Mouse (Mus musculus) liver, postnatal 0 days (tissue): ENCODE data around the gene Ptpn22. TPM values are rescaled to one million over a fixed set of nuclear protein-coding genes. Genes with fewer than 3 reads are reported as not detected.
"Not testable (repeated sequence)": the region's sequence is repeated elsewhere in the genome, so short reads cannot be mapped to it uniquely, and the experiment has no call there.

Experiments
- ATAC-seq: fragments of 200-750 bp; cut with Nextera tagmentation; 2 replicates; pipeline ENCODE4 v1.8.0; 2017; ENCODE audit warnings: mild to moderate bottlenecking, moderate library complexity
- DNase-seq: peaks from one replicate; pipeline ENCODE4 v3.0.0-alpha.2; 2016
- H3K27ac ChIP-seq: fragments of 300-500 bp; sonication (generic); 2 replicates; pipeline ENCODE4 v1.5.1; 2014; ENCODE audit warnings: antibody characterized with exemption, moderate library complexity, mild to moderate bottlenecking, low read depth
- H3K27me3 ChIP-seq: fragments of 300-500 bp; sonication (generic); 2 replicates; pipeline ENCODE4 v1.6.1; 2014; ENCODE audit warnings: low read length, control low read depth, mixed read lengths; ENCODE audit not compliant: insufficient read depth
- H3K36me3 ChIP-seq: fragments of 300-500 bp; sonication (generic); replicated peaks from 2 replicates; pipeline ENCODE4 v1.6.1; 2014; ENCODE audit warnings: mild to moderate bottlenecking, control low read depth, low read length, moderate library complexity, mixed read lengths; ENCODE audit not compliant: insufficient read depth
- H3K4me1 ChIP-seq: fragments of 300-500 bp; sonication (generic); 2 replicates; pipeline ENCODE4 v1.6.1; 2014; ENCODE audit warnings: antibody characterized with exemption, mild to moderate bottlenecking, control low read depth; ENCODE audit not compliant: insufficient read depth
- H3K4me2 ChIP-seq: fragments of 300-500 bp; sonication (generic); 2 replicates; pipeline ENCODE4 v1.6.1; 2014; ENCODE audit warnings: low read depth, mild to moderate bottlenecking, low read length, moderate library complexity, mixed read lengths
- H3K4me3 ChIP-seq: fragments of 300-500 bp; sonication (generic); 2 replicates; pipeline ENCODE4 v1.5.1; 2014; ENCODE audit warnings: low read depth, low read length
- H3K9ac ChIP-seq: fragments of 300-500 bp; sonication (generic); replicated peaks from 2 replicates; pipeline ENCODE4 v1.6.1; 2014; ENCODE audit warnings: mild to moderate bottlenecking, moderate library complexity
- H3K9me3 ChIP-seq: fragments of 300-500 bp; sonication (generic); 2 replicates; pipeline ENCODE4 v1.6.1; 2016; ENCODE audit warnings: mild to moderate bottlenecking, control low read depth, low read length, mixed read lengths
- CTCF ChIP-seq: sonication (generic); IDR thresholded peaks from 2 replicates; pipeline ENCODE4 v1.5.1; 2016; ENCODE audit warnings: antibody characterized with exemption, low read depth
- EP300 ChIP-seq: IDR thresholded peaks from 2 replicates; pipeline ENCODE4 v1.6.1; 2016; ENCODE audit warnings: antibody characterized with exemption, low read depth, mild to moderate bottlenecking
- WGBS: fragments of 180-500 bp; shearing (Covaris S2); extraction: QIAGEN DNeasy Blood & Tissue Kit; methylation state at CpG from one replicate; pipeline ENCODE4 v1.1.7; 2014; ENCODE audit not compliant: insufficient replicate concordance; 5-methylcytosine and 5-hydroxymethylcytosine counted together
- polyA plus RNA-seq: library from polyadenylated mRNA; unstranded; fragments of >200 nt; fragmentation: Nextera tagmentation; extraction: Ambion mirVana; gene quantifications from 2 replicates; pipeline ENCODE4 v1.2.1, GENCODE M21; 2015

Gene Ptpn22
- polyA plus RNA-seq, 1 experiment from 2014 or later, result 3.0 TPM

DNA sequence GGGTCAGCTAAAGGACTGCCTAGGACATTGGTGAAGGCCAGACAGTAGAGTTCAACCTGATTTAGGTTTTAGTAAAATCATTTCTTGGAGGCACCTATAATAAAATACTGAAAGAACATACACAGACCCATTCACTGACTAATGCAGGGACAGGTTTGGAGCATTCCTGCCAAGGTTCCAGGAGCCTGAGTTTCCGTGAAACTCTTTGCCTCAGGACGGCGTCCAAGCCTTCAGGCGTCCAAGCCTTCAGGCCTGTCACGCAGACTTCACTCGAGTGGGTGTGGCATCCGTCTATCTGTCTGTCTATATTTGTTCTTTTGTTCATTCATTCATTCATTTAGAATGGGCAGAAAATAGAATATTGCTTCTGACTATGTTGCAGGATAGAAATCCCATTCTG is 28.4 kb upstream of the Ptpn22 start:
- Histone ChIP-seq H3K4me2 (no peak overlapping the region), H3K4me1 (peaks cover 11% of the 10 kb centered on the region), H3K36me3 (no peaks in the 10 kb centered on the region; the same call in 1 of the 2 replicates), H3K9me3 (no peaks in the 10 kb centered on the region), H3K4me3 (no peak overlapping the region), H3K9ac (no peak overlapping the region), H3K27me3 (no peaks in the 10 kb centered on the region), H3K27ac (no peak overlapping the region)
- 85% methylated on average over 7 of the region's 7 CpGs for WGBS
- TF ChIP-seq EP300 (no peak), CTCF (no peak)
- ATAC-seq (no peak), DNase-seq (no peak)

DNA sequence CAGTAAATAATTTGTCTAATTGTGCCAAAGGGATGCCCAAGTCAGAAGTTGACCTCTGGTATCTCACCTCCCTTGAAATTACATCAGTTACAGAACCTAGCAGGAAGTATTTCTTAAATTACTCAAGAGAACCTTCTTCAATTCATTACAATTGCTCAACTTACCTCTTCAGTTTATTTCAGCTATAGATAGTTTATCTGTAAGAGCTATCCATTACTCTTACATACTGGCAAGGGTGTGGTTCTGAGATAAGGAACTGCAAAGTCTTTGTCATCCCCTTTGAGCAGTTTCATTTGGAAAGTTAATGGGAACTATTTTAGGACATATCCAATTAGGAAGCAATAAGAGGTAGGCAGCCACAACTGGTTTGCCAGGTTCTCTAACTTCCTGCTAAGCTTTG is 27.2 kb upstream of the Ptpn22 start, which contains the start of gene Bcl2l15:
Gene Bcl2l15 (plus strand): TSS at position 176 of the 400 bp plus-strand sequence.
- 0 out of 2 replicates have a peak within 1 kb of the TSS, but pooled peaks have one; percentile 26 for H3K4me2 ChIP-seq
- DNase-seq (no peak), ATAC-seq (no peak)
- H3K36me3 ChIP-seq, result no peaks in the 10 kb centered on the region
- no peaks in the 10 kb centered on the region for H3K9me3 ChIP-seq
- no peak within 1 kb of the TSS for H3K4me3 ChIP-seq
- H3K27me3 ChIP-seq, result no peaks in the 10 kb centered on the region
- no peak within 1 kb of the TSS for H3K9ac ChIP-seq
- H3K4me1 ChIP-seq, result peaks cover 11% of the 10 kb centered on the region
- H3K27ac ChIP-seq, result no peak within 1 kb of the TSS
- TF ChIP-seq EP300 (peak; percentile 49; the same call in 1 of the 2 replicates), CTCF (no peak)

DNA sequence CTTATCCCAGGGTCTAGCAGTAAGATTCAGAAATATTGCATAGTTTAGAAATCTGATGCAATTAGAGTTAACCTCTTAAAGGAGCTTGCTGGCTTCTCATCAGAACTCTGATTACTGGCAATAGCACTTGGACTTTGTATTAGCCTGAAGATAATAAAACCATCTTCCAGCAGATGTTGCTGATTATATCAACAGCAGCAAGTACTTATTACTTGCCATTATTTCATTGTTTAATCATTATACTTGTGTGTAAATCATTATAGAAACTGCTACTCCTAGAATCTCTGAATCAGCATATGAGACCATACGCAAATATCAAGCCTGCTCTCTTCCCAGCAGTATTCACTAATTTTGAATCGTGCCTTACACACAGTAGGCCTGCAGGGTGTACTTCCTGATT is 25.6 kb upstream of the Ptpn22 start:
- no peaks in the 10 kb centered on the region for H3K9me3 ChIP-seq
- no peak overlapping the region for H3K27ac ChIP-seq
- H3K4me3 ChIP-seq, result no peak overlapping the region
- H3K4me2 ChIP-seq, result no peak overlapping the region
- no peak for ATAC-seq
- no peak for DNase-seq
- peaks cover 11% of the 10 kb centered on the region for H3K4me1 ChIP-seq
- no peak for TF ChIP-seq EP300
- no peak for TF ChIP-seq CTCF
- no peaks in the 10 kb centered on the region for H3K36me3 ChIP-seq
- H3K9ac ChIP-seq, result no peak overlapping the region
- 83% methylated on average over 2 of the region's 2 CpGs for WGBS
- no peaks in the 10 kb centered on the region for H3K27me3 ChIP-seq

DNA sequence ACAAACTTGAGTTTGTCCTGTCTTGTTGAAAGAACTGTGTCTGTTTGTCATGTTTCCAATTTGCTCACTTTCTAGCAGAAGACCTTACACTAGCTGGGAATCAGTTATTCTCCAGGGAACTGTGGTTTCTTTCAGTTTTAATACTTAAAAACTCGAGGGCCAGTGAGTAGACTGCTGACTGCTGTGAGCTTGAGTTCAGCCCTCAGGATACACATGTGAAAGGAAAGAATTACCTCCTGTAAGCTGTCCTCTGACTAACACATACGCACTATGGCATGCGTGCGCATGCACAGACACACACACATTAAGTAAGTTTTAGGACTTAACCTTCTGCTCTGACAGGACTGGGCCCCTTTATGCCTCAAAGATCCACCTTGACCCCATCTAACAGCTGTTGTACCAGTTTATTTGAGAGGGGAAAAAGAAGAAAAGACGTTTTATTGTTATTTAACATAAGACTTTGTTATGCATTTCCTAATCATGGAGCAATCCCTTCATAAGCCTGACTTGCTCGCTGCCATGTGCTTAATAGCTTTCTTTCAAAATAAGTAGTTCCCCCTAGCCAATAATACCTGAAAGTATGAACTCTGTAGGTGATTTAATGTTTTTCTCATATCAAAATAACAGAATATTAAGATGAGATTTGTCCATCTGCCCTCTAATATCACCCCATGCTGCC is 24.2 kb upstream of the Ptpn22 start:
- Histone ChIP-seq H3K27ac (no peak overlapping the region), H3K4me3 (no peak overlapping the region), H3K4me1 (peaks cover 11% of the 10 kb centered on the region), H3K9me3 (no peaks in the 10 kb centered on the region), H3K36me3 (no peaks in the 10 kb centered on the region), H3K27me3 (no peaks in the 10 kb centered on the region), H3K9ac (no peak overlapping the region), H3K4me2 (no peak overlapping the region)
- TF ChIP-seq CTCF, result no peak
- TF ChIP-seq EP300, result no peak
- 75% methylated on average over 6 of the region's 6 CpGs for WGBS
- ATAC-seq (no peak), DNase-seq (no peak)

DNA sequence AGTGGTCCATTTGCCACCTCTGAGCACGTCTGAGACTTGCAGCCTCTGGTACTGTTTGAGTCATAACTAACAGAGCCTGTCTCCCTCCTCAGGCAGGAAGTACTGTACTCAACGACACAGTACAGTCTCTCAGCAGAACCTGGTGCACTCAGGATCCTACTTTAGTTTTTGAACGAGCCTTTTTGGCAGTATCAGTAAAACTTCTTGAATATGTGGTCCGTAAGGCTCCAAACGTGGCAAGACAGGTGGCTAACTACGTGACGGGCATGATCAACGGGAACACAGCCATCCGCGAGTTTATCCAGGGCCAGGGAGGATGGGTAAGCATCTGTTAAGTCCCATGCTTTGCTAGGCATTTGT is 23.7 kb upstream of the Ptpn22 start:
- Histone ChIP-seq H3K9me3 (no peaks in the 10 kb centered on the region), H3K27me3 (no peaks in the 10 kb centered on the region), H3K9ac (no peak overlapping the region), H3K36me3 (no peaks in the 10 kb centered on the region), H3K4me3 (no peak overlapping the region), H3K4me1 (peaks cover 11% of the 10 kb centered on the region), H3K27ac (no peak overlapping the region), H3K4me2 (no peak overlapping the region)
- no peak for DNase-seq
- 72% methylated on average over 10 of the region's 10 CpGs for WGBS
- no peak for ATAC-seq
- no peak for TF ChIP-seq CTCF
- no peak for TF ChIP-seq EP300

DNA sequence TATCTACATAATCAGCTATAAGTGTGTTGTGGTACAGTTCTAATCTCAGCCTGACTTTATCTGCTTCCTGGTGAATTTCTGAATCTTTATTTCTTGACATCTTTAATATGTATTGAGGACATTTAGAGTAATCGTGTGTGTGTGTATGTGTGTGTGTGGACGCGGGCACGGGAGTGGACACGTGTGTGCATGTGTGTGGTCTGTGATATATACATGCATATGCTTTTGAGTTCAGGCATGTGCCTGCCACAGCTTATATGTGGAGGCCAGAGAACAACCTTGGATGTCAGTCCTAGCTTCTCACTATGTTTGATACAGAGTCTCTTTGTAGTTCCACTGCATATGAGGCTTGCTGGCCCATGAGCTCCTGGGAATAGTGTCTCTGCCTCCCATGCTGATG is 23.1 kb upstream of the Ptpn22 start:
- peaks cover 7% of the 10 kb centered on the region for H3K4me1 ChIP-seq
- H3K27ac ChIP-seq, result no peak overlapping the region
- H3K9ac ChIP-seq, result no peak overlapping the region
- H3K4me2 ChIP-seq, result no peak overlapping the region
- ATAC-seq (no peak), DNase-seq (no peak)
- TF ChIP-seq CTCF (no peak), EP300 (no peak)
- H3K27me3 ChIP-seq, result no peaks in the 10 kb centered on the region
- no peaks in the 10 kb centered on the region for H3K36me3 ChIP-seq
- WGBS, result 87% methylated on average over 5 of the region's 5 CpGs
- no peak overlapping the region for H3K4me3 ChIP-seq
- H3K9me3 ChIP-seq, result 0 out of 2 replicates have a peak, but pooled peaks cover under 1% of the 10 kb centered on the region

DNA sequence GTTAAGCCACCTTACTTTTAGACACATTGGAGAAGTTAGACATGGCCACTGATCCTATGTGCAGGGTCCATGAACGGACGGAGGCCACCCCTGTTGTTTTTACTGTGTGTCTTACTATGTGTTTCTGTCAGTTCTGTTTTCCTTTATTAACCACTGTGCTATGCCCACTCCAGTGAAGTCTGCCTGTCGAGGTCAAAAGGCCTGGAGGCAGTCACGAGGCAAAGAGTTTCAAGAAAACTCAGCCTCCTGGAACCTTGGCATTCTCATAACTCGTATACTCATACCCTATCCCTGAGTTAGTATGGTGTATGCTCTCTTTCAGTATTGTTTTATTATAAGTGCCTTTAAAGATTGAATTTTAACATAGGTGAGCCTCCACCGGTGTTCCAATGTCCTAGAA is 19.9 kb upstream of the Ptpn22 start:
- no peak for ATAC-seq
- no peaks in the 10 kb centered on the region for H3K36me3 ChIP-seq
- H3K4me3 ChIP-seq, result no peak overlapping the region
- H3K9me3 ChIP-seq, result 0 out of 2 replicates have a peak, but pooled peaks cover 2% of the 10 kb centered on the region
- H3K27me3 ChIP-seq, result no peaks in the 10 kb centered on the region
- no peaks in the 10 kb centered on the region for H3K4me1 ChIP-seq
- WGBS, result 87% methylated on average over 6 of the region's 6 CpGs
- no peak overlapping the region for H3K4me2 ChIP-seq
- H3K9ac ChIP-seq, result no peak overlapping the region
- no peak for DNase-seq
- TF ChIP-seq EP300 (no peak), CTCF (no peak)
- H3K27ac ChIP-seq, result no peak overlapping the region

DNA sequence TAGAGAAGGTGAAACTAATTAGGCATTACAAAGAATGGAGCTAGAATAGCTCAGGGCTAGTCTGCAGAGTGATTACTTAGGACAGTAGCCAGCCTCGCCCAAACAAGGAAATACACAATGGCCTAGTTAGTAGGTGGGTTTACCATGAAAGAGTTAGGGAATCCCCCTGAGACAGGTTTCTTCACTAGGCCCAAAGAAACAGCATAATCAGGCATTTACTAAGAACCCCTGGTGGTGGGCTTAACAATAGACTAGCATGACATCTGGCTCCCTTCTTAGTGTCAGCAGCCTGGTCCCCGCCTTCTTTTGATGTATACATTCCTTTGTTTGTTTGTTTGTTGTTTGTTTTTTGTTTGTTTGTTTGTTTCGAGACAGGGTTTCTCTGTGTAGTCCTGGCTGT is 19.4 kb upstream of the Ptpn22 start:
- not testable (repeated sequence) for H3K4me2 ChIP-seq, H3K27ac ChIP-seq, H3K4me3 ChIP-seq, DNase-seq, H3K9me3 ChIP-seq, H3K4me1 ChIP-seq, H3K9ac ChIP-seq, H3K27me3 ChIP-seq, H3K36me3 ChIP-seq, ATAC-seq
- WGBS, result 80% methylated on average over 3 of the region's 3 CpGs

DNA sequence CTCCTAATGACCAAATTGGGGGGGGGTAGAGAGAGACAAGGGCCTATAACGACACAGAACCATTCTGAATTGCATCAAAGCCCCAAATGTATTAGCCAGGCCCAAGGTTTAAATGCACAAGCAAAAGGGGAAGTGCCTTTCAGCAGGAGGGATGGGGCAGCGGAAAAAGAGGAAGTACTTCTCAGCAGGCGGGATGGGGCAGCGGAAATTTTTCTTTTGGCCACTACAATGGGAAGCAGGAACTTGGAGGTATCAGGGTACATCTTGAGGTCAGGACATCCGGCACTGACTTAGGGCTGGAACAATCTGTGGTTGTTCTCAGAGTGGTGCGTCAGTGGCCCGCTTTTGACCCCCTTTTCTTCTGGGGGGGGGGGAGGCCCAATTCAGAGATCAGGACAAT is 18.6 kb upstream of the Ptpn22 start:
- ATAC-seq, H3K27ac ChIP-seq, H3K36me3 ChIP-seq, H3K4me2 ChIP-seq, H3K4me1 ChIP-seq, H3K9me3 ChIP-seq, H3K4me3 ChIP-seq, H3K9ac ChIP-seq, H3K27me3 ChIP-seq, DNase-seq: not testable (repeated sequence)
- WGBS, result 70% methylated on average over 7 of the region's 7 CpGs
